Mouse (Mus musculus) limb, embryonic 14.5 days (tissue): ENCODE measurements around the gene Dnajc22. TPM values are rescaled to one million over a fixed set of nuclear protein-coding genes. Genes with fewer than 3 reads are reported as not detected.

ENCODE experiments used
- ATAC-seq: fragments of 200-750 bp; cut with Nextera tagmentation; 2 replicates; pipeline ENCODE4 v1.8.0; 2017; ENCODE audit warnings: low read depth, moderate number of reproducible peaks, moderate TSS enrichment; ENCODE audit not compliant: low FRiP score
- DNase-seq: peaks from one replicate; pipeline ENCODE4 v3.0.0-alpha.2; 2015; ENCODE audit warnings: low spot score
- H3K27ac ChIP-seq: fragments of 300-500 bp; sonication (generic); replicated peaks from 2 replicates; pipeline ENCODE4 v1.5.1; 2014; ENCODE audit warnings: low read depth, mild to moderate bottlenecking, low read length, moderate library complexity, mixed read lengths
- H3K27me3 ChIP-seq: fragments of 300-500 bp; sonication (generic); 2 replicates; pipeline ENCODE4 v1.6.1; 2014; ENCODE audit warnings: low read length, mixed read lengths; ENCODE audit not compliant: control insufficient read depth, insufficient read depth
- H3K36me3 ChIP-seq: fragments of 300-500 bp; sonication (generic); 2 replicates; pipeline ENCODE4 v1.6.1; 2014; ENCODE audit warnings: mild to moderate bottlenecking, low read length, moderate library complexity, mixed read lengths; ENCODE audit not compliant: control insufficient read depth, insufficient read depth
- H3K4me1 ChIP-seq: fragments of 300-500 bp; sonication (generic); 2 replicates; pipeline ENCODE4 v1.6.1; 2014; ENCODE audit warnings: antibody characterized with exemption, low read length, mixed read lengths; ENCODE audit not compliant: control insufficient read depth, insufficient read depth
- H3K4me2 ChIP-seq: fragments of 300-500 bp; sonication (generic); replicated peaks from 2 replicates; pipeline ENCODE4 v1.6.1; 2014; ENCODE audit warnings: low read depth, mild to moderate bottlenecking, low read length, moderate library complexity; ENCODE audit not compliant: severe bottlenecking
- H3K4me3 ChIP-seq: fragments of 300-500 bp; sonication (generic); replicated peaks from 2 replicates; pipeline ENCODE4 v1.5.1; 2014; ENCODE audit warnings: low read length
- H3K9ac ChIP-seq: fragments of 300-500 bp; sonication (generic); 2 replicates; pipeline ENCODE4 v1.6.1; 2014; ENCODE audit warnings: mild to moderate bottlenecking, low read depth, low read length, moderate library complexity; ENCODE audit not compliant: severe bottlenecking
- H3K9me3 ChIP-seq: fragments of 300-500 bp; sonication (generic); 2 replicates; pipeline ENCODE4 v1.6.1; 2016; ENCODE audit warnings: low read length; ENCODE audit not compliant: control insufficient read depth
- POLR2A ChIP-seq: fragments of 200-500 bp; IDR thresholded peaks from 2 replicates; pipeline ENCODE4 v1.8.0; 2012; ENCODE audit warnings: inconsistent platforms, mild to moderate bottlenecking, moderate library complexity, borderline replicate concordance; ENCODE audit not compliant: insufficient read depth, insufficient read length; ENCODE audit errors: extremely low read depth
- WGBS: fragments of 180-500 bp; shearing (Covaris S2); extraction: QIAGEN DNeasy Blood & Tissue Kit; methylation state at CpG from one replicate; pipeline ENCODE4 v1.1.7; 2014; 5-methylcytosine and 5-hydroxymethylcytosine counted together
- polyA plus RNA-seq, 2 experiments: library from polyadenylated mRNA; depleted of rRNA in 1 of 2; stranded (reverse) in 1 of 2; unstranded in 1 of 2; fragments of >200 nt; fragmentation: Nextera tagmentation in 1 of 2; extraction: Ambion mirVana in 1 of 2; gene quantifications; 2 replicates each; pipeline versions ENCODE4 v1.2.1 to v1.2.3; 2012 to 2014

The Dnajc22 gene
- polyA plus RNA-seq, 2 experiments = 0.11 to 0.87 TPM

DNA sequence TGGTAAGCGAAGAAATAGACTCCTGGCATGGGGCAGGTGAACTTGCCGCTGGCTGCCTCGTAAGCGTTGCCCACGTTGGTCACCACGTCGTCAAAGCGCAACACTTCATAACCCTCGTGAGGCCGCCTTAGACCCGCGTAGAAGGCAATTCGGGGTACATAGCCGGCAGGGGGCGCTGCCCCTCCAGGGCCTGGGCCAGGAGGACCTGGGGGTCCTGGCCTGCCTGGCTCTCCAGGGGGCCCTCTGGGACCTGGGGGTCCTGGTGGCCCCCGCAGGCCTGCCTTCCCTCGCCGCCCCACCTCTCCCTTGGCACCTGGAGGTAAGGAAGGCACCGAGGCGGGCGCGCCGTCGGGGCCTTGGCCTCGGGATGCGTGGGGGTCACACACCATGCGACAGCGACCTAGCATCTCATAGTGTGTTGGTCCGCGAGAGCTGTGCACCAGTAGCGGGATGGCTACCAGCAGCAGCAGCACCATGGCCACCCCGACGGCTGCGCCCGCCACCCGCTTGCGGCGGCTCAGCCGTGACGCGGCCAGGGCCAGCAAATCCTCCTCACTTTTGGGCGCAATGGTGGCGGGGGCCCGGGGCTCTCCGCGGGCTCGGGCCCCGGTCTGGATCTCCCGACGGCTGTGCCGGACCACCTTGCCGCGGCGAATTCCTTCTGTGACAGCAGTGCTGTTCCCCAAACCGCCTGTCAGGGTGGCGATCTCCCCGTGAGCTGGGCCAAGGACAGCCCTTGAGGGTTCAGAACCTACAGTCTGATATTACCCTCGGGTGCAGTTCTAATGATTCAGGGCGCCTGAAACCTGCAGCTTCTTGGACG lies 5.5 kb upstream of the Dnajc22 start, which contains the start of gene C1ql4:
TSS of gene C1ql4 (minus strand) at position 565 of the 823 bp plus-strand sequence.
- peak within 1 kb of the TSS; percentile 21; the same call in 1 of the 2 replicates for H3K9ac ChIP-seq
- H3K27ac ChIP-seq = no peak within 1 kb of the TSS
- peak within 1 kb of the TSS; percentile 29 for H3K4me3 ChIP-seq
- peaks cover 86% of the 10 kb centered on the region for H3K27me3 ChIP-seq
- WGBS = 8% methylated on average over 50 of the region's 60 CpGs
- DNase-seq = no peak
- peak within 1 kb of the TSS; percentile 46 for H3K4me2 ChIP-seq
- peaks cover 9% of the 10 kb centered on the region for H3K36me3 ChIP-seq
- TF ChIP-seq POLR2A = no peak
- no peaks in the 10 kb centered on the region for H3K9me3 ChIP-seq
- peaks cover 3% of the 10 kb centered on the region; the same call in 1 of the 2 replicates for H3K4me1 ChIP-seq
- no peak for ATAC-seq

DNA sequence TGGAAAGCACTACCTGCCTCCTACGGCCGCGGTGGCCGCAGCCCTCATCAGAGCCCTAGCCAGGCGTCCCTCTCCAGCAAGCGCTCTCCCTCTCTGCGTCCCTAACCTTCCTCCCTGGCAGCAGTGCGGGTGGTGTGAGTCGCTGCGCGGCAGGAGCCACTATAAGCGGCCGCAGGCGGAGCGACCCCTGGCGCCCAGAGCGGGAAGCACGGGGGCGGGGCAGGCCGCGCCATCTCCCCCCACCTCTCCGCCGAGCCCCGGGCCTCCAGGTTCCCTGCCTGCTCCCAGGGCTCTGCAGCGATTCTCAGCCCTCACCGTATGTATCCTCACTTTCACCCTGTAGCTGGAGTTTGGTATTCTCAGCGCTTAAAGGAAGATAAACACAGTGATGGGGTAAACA lies 4.7 kb upstream of the Dnajc22 start:
- Histone ChIP-seq H3K9me3 (no peaks in the 10 kb centered on the region), H3K9ac (peak overlapping the region; percentile 21; the same call in 1 of the 2 replicates), H3K36me3 (peaks cover under 1% of the 10 kb centered on the region; the same call in 1 of the 2 replicates), H3K4me1 (peaks cover 3% of the 10 kb centered on the region; the same call in 1 of the 2 replicates), H3K27ac (no peak overlapping the region), H3K4me3 (peak overlapping the region; percentile 29), H3K4me2 (peak overlapping the region; percentile 46), H3K27me3 (peaks cover 94% of the 10 kb centered on the region)
- TF ChIP-seq POLR2A = no peak
- WGBS = under 1% methylated on average over 14 of the region's 27 CpGs
- DNase-seq = peak; percentile 67
- peak; percentile 79 for ATAC-seq

DNA sequence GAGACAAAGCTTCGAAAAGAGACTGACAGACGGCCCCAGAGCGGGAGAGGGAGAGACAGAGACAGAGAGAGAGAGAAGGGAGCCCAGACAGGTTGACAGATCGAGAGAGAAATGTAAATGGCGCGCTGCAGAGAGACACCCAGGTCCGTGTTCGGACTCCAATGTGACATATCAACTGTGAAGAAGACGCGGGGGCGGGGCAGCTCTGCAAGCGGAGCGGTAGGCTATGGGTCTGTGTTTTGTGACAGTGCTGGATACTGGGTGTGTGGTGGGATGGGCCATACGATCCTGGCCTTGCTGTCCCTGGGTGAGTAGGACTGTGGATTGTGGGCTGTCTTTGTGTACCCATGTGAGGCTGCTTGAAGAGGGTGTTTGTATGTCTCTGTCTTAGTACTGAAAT lies 3.9 kb upstream of the Dnajc22 start:
- H3K27me3 ChIP-seq = peaks cover 97% of the 10 kb centered on the region
- 13% methylated on average over 14 of the region's 14 CpGs for WGBS
- no peak overlapping the region for H3K4me2 ChIP-seq
- no peak overlapping the region for H3K9ac ChIP-seq
- no peak for TF ChIP-seq POLR2A
- H3K27ac ChIP-seq = no peak overlapping the region
- H3K4me1 ChIP-seq = peaks cover 10% of the 10 kb centered on the region; the same call in 1 of the 2 replicates
- ATAC-seq (no peak), DNase-seq (no peak)
- H3K4me3 ChIP-seq = no peak overlapping the region
- no peaks in the 10 kb centered on the region for H3K36me3 ChIP-seq
- no peaks in the 10 kb centered on the region for H3K9me3 ChIP-seq

DNA sequence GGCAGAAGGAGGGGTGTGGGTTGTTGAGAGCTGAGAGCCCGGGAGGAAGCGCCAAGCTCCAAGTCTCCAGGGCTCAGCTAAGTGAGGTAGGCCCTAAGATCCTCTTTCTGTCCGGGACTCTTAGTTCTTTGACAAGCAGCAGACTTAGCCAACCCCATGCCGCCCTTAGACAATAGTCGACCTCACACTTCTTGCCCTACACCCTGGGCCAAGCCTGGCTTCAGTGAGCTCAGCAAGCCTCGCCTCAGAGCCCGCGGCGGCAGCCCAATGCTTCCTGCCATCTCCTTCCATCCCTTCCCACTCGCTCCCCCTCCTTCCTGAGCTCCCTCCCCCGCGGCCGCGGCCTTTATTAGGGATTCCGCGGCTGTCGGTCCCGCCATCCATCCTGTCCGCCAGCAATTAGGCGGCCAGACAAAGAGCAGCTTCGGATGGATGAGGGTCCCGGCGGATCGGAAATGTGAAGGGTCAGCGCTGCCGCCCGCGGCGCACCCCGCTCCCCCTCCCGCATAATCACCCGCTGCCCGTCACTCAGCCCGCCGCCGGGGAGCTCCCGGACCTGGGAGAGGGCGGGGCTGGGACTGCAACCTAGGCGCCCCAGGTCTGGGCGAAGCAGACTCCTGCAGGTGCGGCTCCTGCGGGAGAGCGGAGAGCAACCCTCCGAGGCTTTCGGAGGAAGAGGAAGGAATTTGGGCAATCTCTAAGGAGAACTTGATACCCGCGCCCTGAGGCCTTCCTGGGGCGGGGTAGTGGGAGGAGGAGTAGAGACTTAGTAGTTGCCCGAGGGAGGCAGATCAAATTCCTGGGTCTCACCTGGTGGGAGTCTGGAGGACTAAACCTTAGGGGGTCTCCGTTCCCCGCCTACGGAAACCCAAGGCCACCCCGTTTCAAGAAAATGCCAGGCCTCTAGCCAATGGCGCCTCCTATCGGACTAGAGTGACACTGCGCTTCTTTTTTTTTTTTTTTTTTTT lies 605 bp downstream of the Dnajc22 start:
- Histone ChIP-seq H3K27me3 (peaks cover 96% of the 10 kb centered on the region), H3K4me1 (peaks cover 33% of the 10 kb centered on the region), H3K4me2 (peak overlapping the region; percentile 66), H3K9me3 (no peaks in the 10 kb centered on the region), H3K4me3 (peak overlapping the region; percentile 35), H3K36me3 (no peaks in the 10 kb centered on the region), H3K27ac (no peak overlapping the region), H3K9ac (0 out of 2 replicates have a peak overlapping the region, but pooled peaks have one; percentile 21)
- DNase-seq = no peak
- no peak for TF ChIP-seq POLR2A
- WGBS = 1% methylated on average over 56 of the region's 56 CpGs
- ATAC-seq = no peak
